Mouse (Mus musculus) erythroid progenitor cell, adult 5-6 weeks (primary cell): Measurements from ENCODE around the gene Vmn1r128. TPM values are rescaled to one million over a fixed set of nuclear protein-coding genes. Genes with fewer than 3 reads are reported as not detected.
"Not testable (repeated sequence)": the region's sequence is repeated elsewhere in the genome, so short reads cannot be mapped to it uniquely, and the experiment has no call there.

ENCODE experiments used
- ATAC-seq: replicated peaks from 2 replicates; pipeline ENCODE4 v1.8.0; 2016; ENCODE audit warnings: moderate number of reproducible peaks, mild to moderate bottlenecking, moderate TSS enrichment, inconsistent platforms; ENCODE audit not compliant: poor library complexity, low FRiP score, severe bottlenecking
- total RNA-seq, 2 experiments: library from RNA; stranded (forward) in 1 of 2; stranded (reverse) in 1 of 2; fragments of 150-400 nt in 1 of 2; fragments of 186-747, 209-891 nt in 1 of 2; gene quantifications; 2 replicates each; pipeline versions ENCODE4 v1.2.3 to v1.2.4; 2015 to 2017; ENCODE audit warnings: low replicate concordance in 2 of 2

Vmn1r128 gene
- total RNA-seq (2015; ENCODE audit: low replicate concordance) (not detected in 2 replicates), total RNA-seq (2017; ENCODE audit: low replicate concordance) (not detected in 2 replicates)

DNA sequence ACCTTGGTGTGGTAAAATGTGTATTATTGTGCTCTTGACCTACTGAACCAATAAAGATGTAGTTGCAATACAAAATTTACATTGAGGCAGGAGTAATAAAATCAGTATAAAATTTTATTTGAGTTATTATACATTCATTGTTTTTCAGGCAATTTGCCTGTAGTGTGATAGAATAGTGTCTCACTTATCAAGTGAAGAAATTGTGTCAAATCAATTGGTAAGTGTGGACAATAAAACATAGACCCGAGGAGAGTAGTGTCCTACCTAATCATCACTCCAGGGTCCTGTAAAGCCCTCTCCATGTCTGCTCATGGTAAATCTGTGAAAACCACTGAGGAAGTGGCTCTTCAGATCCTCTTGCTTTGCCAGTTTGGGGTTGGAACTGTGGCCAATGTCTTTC is at the start of gene Vmn1r128:
Gene Vmn1r128, plus strand, starts transcription at position 301 of the 400 bp plus-strand sequence.
- ATAC-seq, result not testable (repeated sequence)

GRCm38 (mm10) chr7:21301367-21301766 is 47.8 kb upstream of the Vmn1r128 start, which contains the start of gene Vmn1r126:
Gene Vmn1r126, minus strand, starts transcription at chr7:21301467.
- ATAC-seq, result not testable (repeated sequence)

DNA sequence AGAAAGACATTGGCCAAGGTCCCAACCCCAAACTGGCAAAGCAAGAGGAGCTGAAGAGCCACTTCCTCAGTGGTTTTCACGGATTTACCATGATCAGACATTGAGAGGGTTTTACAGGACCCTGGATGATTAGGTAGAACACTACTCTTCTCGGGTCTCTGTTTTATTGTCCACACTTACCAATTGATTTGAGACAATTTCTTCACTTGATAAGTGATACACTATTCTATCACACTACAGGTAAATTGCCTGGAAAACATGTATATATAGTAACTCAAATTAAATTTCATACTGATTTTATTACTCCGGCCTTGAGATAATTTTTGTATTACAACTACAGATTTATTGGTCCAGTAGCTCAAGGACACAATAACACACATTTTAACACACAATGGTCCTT is 29.4 kb upstream of the Vmn1r128 start, which contains the start of gene Vmn1r127:
Gene Vmn1r127, minus strand, starts transcription at position 101 of the 400 bp plus-strand sequence.
- ATAC-seq, result not testable (repeated sequence)

GRCm38 (mm10) chr7:21361191-21361590 is 12.0 kb downstream of the Vmn1r128 start, which contains the start of gene Vmn1r129:
Gene Vmn1r129, minus strand, starts transcription at chr7:21361291.
- not testable (repeated sequence) for ATAC-seq

Other genes with a start within 250 kb of the Vmn1r128 start
- gene Vmn1r122, start 215.2 kb upstream of the Vmn1r128 start, total RNA-seq (2015; ENCODE audit: low replicate concordance), result not detected in 2 replicates
- gene Vmn1r122, start 215.2 kb upstream of the Vmn1r128 start, total RNA-seq (2017; ENCODE audit: low replicate concordance), result not detected in 2 replicates
- not detected in 2 replicates for gene Vmn1r123, start 187.2 kb upstream of the Vmn1r128 start, total RNA-seq (2015; ENCODE audit: low replicate concordance)
- gene Vmn1r123, start 187.2 kb upstream of the Vmn1r128 start, total RNA-seq (2017; ENCODE audit: low replicate concordance), result not detected in 2 replicates
- gene Gm5157, start 158.9 kb upstream of the Vmn1r128 start, total RNA-seq (2015; ENCODE audit: low replicate concordance), result not detected in 2 replicates
- not detected in 2 replicates for gene Gm5157, start 158.9 kb upstream of the Vmn1r128 start, total RNA-seq (2017; ENCODE audit: low replicate concordance)
- gene Vmn1r124, start 88.8 kb upstream of the Vmn1r128 start, total RNA-seq (2015; ENCODE audit: low replicate concordance), result not detected in 2 replicates
- gene Vmn1r124, start 88.8 kb upstream of the Vmn1r128 start, total RNA-seq (2017; ENCODE audit: low replicate concordance), result not detected in 2 replicates
- not detected in 2 replicates for gene Vmn1r125, start 77.2 kb upstream of the Vmn1r128 start, total RNA-seq (2015; ENCODE audit: low replicate concordance)
- not detected in 2 replicates for gene Vmn1r125, start 77.2 kb upstream of the Vmn1r128 start, total RNA-seq (2017; ENCODE audit: low replicate concordance)
- gene Vmn1r126, start 47.9 kb upstream of the Vmn1r128 start, total RNA-seq (2015; ENCODE audit: low replicate concordance), result not detected in 2 replicates
- gene Vmn1r126, start 47.9 kb upstream of the Vmn1r128 start, total RNA-seq (2017; ENCODE audit: low replicate concordance), result not detected in 2 replicates
- not detected in 2 replicates for gene Vmn1r127, start 29.5 kb upstream of the Vmn1r128 start, total RNA-seq (2015; ENCODE audit: low replicate concordance)
- not detected in 2 replicates for gene Vmn1r127, start 29.5 kb upstream of the Vmn1r128 start, total RNA-seq (2017; ENCODE audit: low replicate concordance)
- not detected in 2 replicates for gene Vmn1r129, start 11.9 kb downstream of the Vmn1r128 start, total RNA-seq (2015; ENCODE audit: low replicate concordance)
- not detected in 2 replicates for gene Vmn1r129, start 11.9 kb downstream of the Vmn1r128 start, total RNA-seq (2017; ENCODE audit: low replicate concordance)
- not detected in 2 replicates for gene Gm6882, start 83.4 kb downstream of the Vmn1r128 start, total RNA-seq (2015; ENCODE audit: low replicate concordance)
- not detected in 2 replicates for gene Gm6882, start 83.4 kb downstream of the Vmn1r128 start, total RNA-seq (2017; ENCODE audit: low replicate concordance)
- gene Vmn1r130, start 162.4 kb downstream of the Vmn1r128 start, total RNA-seq (2015; ENCODE audit: low replicate concordance), result not detected in 2 replicates
- not detected in 2 replicates for gene Vmn1r130, start 162.4 kb downstream of the Vmn1r128 start, total RNA-seq (2017; ENCODE audit: low replicate concordance)
- not detected in 2 replicates for gene Vmn1r131, start 196.7 kb downstream of the Vmn1r128 start, total RNA-seq (2015; ENCODE audit: low replicate concordance)
- not detected in 2 replicates for gene Vmn1r131, start 196.7 kb downstream of the Vmn1r128 start, total RNA-seq (2017; ENCODE audit: low replicate concordance)